Mouse (Mus musculus): ENCODE results near the gene Cstl1. TPM values are rescaled to one million over a fixed set of nuclear protein-coding genes. Genes with fewer than 3 reads are reported as not detected.

The Cstl1 gene
- polyA plus RNA-seq, 1 experiment from 2014 or later: not detected

Other genes with a start within 250 kb of the Cstl1 start
- 124 and 133 TPM in 2 replicates for gene Nxt1, start 77.8 kb upstream of the Cstl1 start, polyA plus RNA-seq (2015; fragmentation: Nextera tagmentation; extraction: Ambion mirVana)
- 12.0 and 14.1 TPM in 2 replicates for gene Gzf1, start 69.3 kb upstream of the Cstl1 start, polyA plus RNA-seq (2015; fragmentation: Nextera tagmentation; extraction: Ambion mirVana)
- 0.51 and 0.74 TPM in 2 replicates for gene Napb, start 17.9 kb upstream of the Cstl1 start, polyA plus RNA-seq (2015; fragmentation: Nextera tagmentation; extraction: Ambion mirVana)
- gene Cst11, start 21.1 kb downstream of the Cstl1 start, polyA plus RNA-seq (2015; fragmentation: Nextera tagmentation; extraction: Ambion mirVana): not detected in 2 replicates
- not detected in 2 replicates for gene 8030411F24Rik, start 31.7 kb downstream of the Cstl1 start, polyA plus RNA-seq (2015; fragmentation: Nextera tagmentation; extraction: Ambion mirVana)
- 0.33 and 0.36 TPM in 2 replicates for gene Cst12, start 39.0 kb downstream of the Cstl1 start, polyA plus RNA-seq (2015; fragmentation: Nextera tagmentation; extraction: Ambion mirVana)
- 0.31 and 0.40 TPM in 2 replicates for gene Cst8, start 48.4 kb downstream of the Cstl1 start, polyA plus RNA-seq (2015; fragmentation: Nextera tagmentation; extraction: Ambion mirVana)
- gene Cst13, start 69.7 kb downstream of the Cstl1 start, polyA plus RNA-seq (2015; fragmentation: Nextera tagmentation; extraction: Ambion mirVana): not detected in 2 replicates
- 0.42 and 0.90 TPM in 2 replicates for gene Cst9, start 84.8 kb downstream of the Cstl1 start, polyA plus RNA-seq (2015; fragmentation: Nextera tagmentation; extraction: Ambion mirVana)
- gene 9230104L09Rik, start 114.7 kb downstream of the Cstl1 start, polyA plus RNA-seq (2015; fragmentation: Nextera tagmentation; extraction: Ambion mirVana): 0.21 and 0.22 TPM in 2 replicates
- gene Cst3, start 125.3 kb downstream of the Cstl1 start, polyA plus RNA-seq (2015; fragmentation: Nextera tagmentation; extraction: Ambion mirVana): 603 and 634 TPM in 2 replicates

Measured in thymus, postnatal 0 days (tissue).